Comparison of ENCODE assay signal across 15 mouse cellular contexts in genomic region chr5:143975631-143975933, GRCm38 (mm10). TPM values are rescaled to one million over a fixed set of nuclear protein-coding genes. Genes with fewer than 3 reads are reported as not detected.
DNase-seq lines count a peak whose midpoint lies in the region; ATAC-seq lines count a peak whose summit lies in the region.
"Had no signal": no experiment of that assay in that cellular context is flagged by ENCODE, and none has a peak within 500 bp of the region (broad histone marks: within the 10 kb centered on the region; RNA-seq: fewer than 3 reads in every experiment).

No protein-coding gene starts in this region.

- H3K4me3 ChIP-seq in forebrain, embryonic 11.5 days (ENCODE audit: low read depth, low read length): no peak overlapping the region
- no peak overlapping the region for H3K4me3 ChIP-seq in forebrain, embryonic 12.5 days (replicated peaks)
- H3K4me3 ChIP-seq in kidney, embryonic 14.5 days (ENCODE audit: low read length): no peak overlapping the region
- H3K4me3 ChIP-seq: embryonic facial prominence, embryonic 12.5 days; heart, embryonic 10.5 days; hindbrain, embryonic 15.5 days; limb, embryonic 15.5 days had no signal

- 76% methylated on average over 2 of the region's 2 CpGs for WGBS in forebrain, embryonic 11.5 days
- 62% methylated on average over 2 of the region's 2 CpGs for WGBS in forebrain, embryonic 12.5 days
- 52% methylated on average over 2 of the region's 2 CpGs for WGBS in kidney, embryonic 14.5 days

- H3K27me3 ChIP-seq in forebrain, embryonic 11.5 days (ENCODE audit: control insufficient read depth, insufficient read depth, low read length): no peaks in the 10 kb centered on the region
- no peaks in the 10 kb centered on the region for H3K27me3 ChIP-seq in forebrain, embryonic 12.5 days
- H3K27me3 ChIP-seq in kidney, embryonic 14.5 days (ENCODE audit: control insufficient read depth, insufficient read depth, low read length): no peaks in the 10 kb centered on the region
- H3K27me3 ChIP-seq: embryonic facial prominence, embryonic 12.5 days; hindbrain, embryonic 15.5 days; limb, embryonic 15.5 days had no signal

- H3K4me2 ChIP-seq in forebrain, embryonic 11.5 days (ENCODE audit: low read depth, low read length, severe bottlenecking): no peak overlapping the region
- no peak overlapping the region for H3K4me2 ChIP-seq in forebrain, embryonic 12.5 days
- no peak overlapping the region for H3K4me2 ChIP-seq in kidney, embryonic 14.5 days (replicated peaks; ENCODE audit: low read depth, low read length)
- H3K4me2 ChIP-seq: embryonic facial prominence, embryonic 12.5 days; hindbrain, embryonic 15.5 days; limb, embryonic 15.5 days; midbrain, embryonic 11.5 days had no signal

- no peak for DNase-seq in forebrain, embryonic 11.5 days (ENCODE audit: low spot score)
- DNase-seq in kidney, postnatal 14 days: no peak
- DNase-seq in spleen, adult 18-20 months: no peak
- no peak for DNase-seq in left cerebral cortex, postnatal 36 days (ENCODE audit: low spot score in 2 of 2)

- no peak overlapping the region for H3K9ac ChIP-seq in forebrain, embryonic 11.5 days (ENCODE audit: low read length)
- H3K9ac ChIP-seq in forebrain, embryonic 12.5 days: no peak overlapping the region
- H3K9ac ChIP-seq in kidney, embryonic 14.5 days (ENCODE audit: low read depth, low read length): no peak overlapping the region
- H3K9ac ChIP-seq: embryonic facial prominence, embryonic 12.5 days; hindbrain, embryonic 15.5 days; limb, embryonic 15.5 days had no signal

- peak; percentile 42; the same call in 1 of the 2 replicates for ATAC-seq in forebrain, embryonic 11.5 days (replicated peaks; ENCODE audit: low FRiP score)
- no peak; the same call in 1 of the 2 replicates for ATAC-seq in forebrain, embryonic 12.5 days (ENCODE audit: low FRiP score)
- ATAC-seq in kidney, embryonic 14.5 days (ENCODE audit: low FRiP score, low TSS enrichment): peak; percentile 32; the same call in 1 of the 2 replicates
- peak; percentile 60 for ATAC-seq in erythroblast, adult 5-6 weeks (replicated peaks; ENCODE audit: low FRiP score, poor library complexity, severe bottlenecking)
- peak; percentile 46; the same call in 1 of the 2 replicates for ATAC-seq in megakaryocyte, adult 5-6 weeks (ENCODE audit: poor library complexity, severe bottlenecking)

- no peaks in the 10 kb centered on the region for H3K36me3 ChIP-seq in forebrain, embryonic 11.5 days (ENCODE audit: control insufficient read depth, insufficient read depth, low read length)
- H3K36me3 ChIP-seq in forebrain, embryonic 12.5 days (replicated peaks): no peaks in the 10 kb centered on the region
- H3K36me3 ChIP-seq in kidney, embryonic 14.5 days (ENCODE audit: control insufficient read depth, insufficient read depth, low read length): no peaks in the 10 kb centered on the region
- H3K36me3 ChIP-seq: embryonic facial prominence, embryonic 12.5 days; heart, embryonic 10.5 days; hindbrain, embryonic 15.5 days; limb, embryonic 15.5 days had no signal

- no peaks in the 10 kb centered on the region for H3K9me3 ChIP-seq in forebrain, embryonic 11.5 days (ENCODE audit: control insufficient read depth, low read length)
- H3K9me3 ChIP-seq in forebrain, embryonic 12.5 days: no peaks in the 10 kb centered on the region
- H3K9me3 ChIP-seq in kidney, embryonic 14.5 days (ENCODE audit: control insufficient read depth, low read length): no peaks in the 10 kb centered on the region
- H3K9me3 ChIP-seq: embryonic facial prominence, embryonic 12.5 days; heart, embryonic 10.5 days; hindbrain, embryonic 15.5 days; limb, embryonic 15.5 days had no signal

- H3K27ac ChIP-seq in forebrain, embryonic 11.5 days (ENCODE audit: low read depth, low read length): no peak overlapping the region
- no peak overlapping the region for H3K27ac ChIP-seq in forebrain, embryonic 12.5 days
- no peak overlapping the region for H3K27ac ChIP-seq in kidney, embryonic 14.5 days (ENCODE audit: low read depth, low read length)
- H3K27ac ChIP-seq: embryonic facial prominence, embryonic 12.5 days; heart, embryonic 10.5 days; hindbrain, embryonic 15.5 days; limb, embryonic 15.5 days had no signal

- H3K4me1 ChIP-seq in forebrain, embryonic 11.5 days (replicated peaks; ENCODE audit: control insufficient read depth, insufficient read depth, low read length): no peaks in the 10 kb centered on the region
- no peaks in the 10 kb centered on the region for H3K4me1 ChIP-seq in forebrain, embryonic 12.5 days
- no peaks in the 10 kb centered on the region for H3K4me1 ChIP-seq in kidney, embryonic 14.5 days (ENCODE audit: control insufficient read depth, insufficient read depth, low read length)
- H3K4me1 ChIP-seq: embryonic facial prominence, embryonic 12.5 days; hindbrain, embryonic 15.5 days had no signal

- intact Hi-C loops in left cerebral cortex, postnatal 36 days (cut with DNase I): no loop called here

RNA-seq across cellular contexts. Expression of gene Ccz1, which starts 39.1 kb away (rescaled TPM):
- 115 and 117 TPM in 2 replicates for polyA plus RNA-seq in forebrain, embryonic 11.5 days (2014; fragmentation: Nextera tagmentation; extraction: Ambion mirVana)
- 110 and 113 TPM in 2 replicates for polyA plus RNA-seq in forebrain, embryonic 12.5 days (2016; fragmentation: Nextera tagmentation; extraction: Ambion mirVana)
- 85.2 and 97.1 TPM in 2 replicates for polyA plus RNA-seq in kidney, embryonic 14.5 days (2014; fragmentation: Nextera tagmentation; extraction: Ambion mirVana)
- 24.9 and 37.7 TPM in 2 replicates for total RNA-seq in erythroblast, adult 5-6 weeks (2015; ENCODE audit: low replicate concordance)
- 25.3 and 38.5 TPM in 2 replicates for total RNA-seq in erythroblast, adult 5-6 weeks (2017; ENCODE audit: low replicate concordance)
- 79.6 and 85.3 TPM in 2 replicates for total RNA-seq in megakaryocyte, adult 5-6 weeks (2015)
- total RNA-seq in megakaryocyte, adult 5-6 weeks (2017): 98.3 and 103 TPM in 2 replicates
- 10 to 100 TPM; 43.0 to 45.0 TPM for total RNA-seq in left cerebral cortex, postnatal 36 days (2021)

RNA-seq across cellular contexts. Expression of gene Rsph10b, which starts 42.7 kb away (rescaled TPM):
- polyA plus RNA-seq in forebrain, embryonic 11.5 days (2014; fragmentation: Nextera tagmentation; extraction: Ambion mirVana): 0.73 and 0.79 TPM in 2 replicates
- polyA plus RNA-seq in forebrain, embryonic 12.5 days (2016; fragmentation: Nextera tagmentation; extraction: Ambion mirVana): 2.2 and 3.4 TPM in 2 replicates
- polyA plus RNA-seq in kidney, embryonic 14.5 days (2014; fragmentation: Nextera tagmentation; extraction: Ambion mirVana): 0.54 and 0.68 TPM in 2 replicates
- 4.4 TPM in 1 of 2 replicates, not detected in the other for total RNA-seq in erythroblast, adult 5-6 weeks (2015; ENCODE audit: low replicate concordance)
- 3.8 and 7.0 TPM in 2 replicates for total RNA-seq in erythroblast, adult 5-6 weeks (2017; ENCODE audit: low replicate concordance)
- 0.46 TPM in 1 of 2 replicates, not detected in the other for total RNA-seq in megakaryocyte, adult 5-6 weeks (2015)
- total RNA-seq in megakaryocyte, adult 5-6 weeks (2017): 0.33 TPM in 1 of 2 replicates, not detected in the other
- total RNA-seq in left cerebral cortex, postnatal 36 days (2021): 1 to 10 TPM; 4.0 to 5.3 TPM

RNA-seq across cellular contexts. Expression of gene Gm42421, which starts 47.6 kb away (rescaled TPM):
- polyA plus RNA-seq in forebrain, embryonic 11.5 days (2014; fragmentation: Nextera tagmentation; extraction: Ambion mirVana): 0.83 and 1.4 TPM in 2 replicates
- polyA plus RNA-seq in forebrain, embryonic 12.5 days (2016; fragmentation: Nextera tagmentation; extraction: Ambion mirVana): 0.87 and 1.9 TPM in 2 replicates
- polyA plus RNA-seq in kidney, embryonic 14.5 days (2014; fragmentation: Nextera tagmentation; extraction: Ambion mirVana): 0.50 and 0.64 TPM in 2 replicates
- total RNA-seq in erythroblast, adult 5-6 weeks (2015; ENCODE audit: low replicate concordance): not detected in 2 replicates
- 6.0 TPM in 1 of 2 replicates, not detected in the other for total RNA-seq in erythroblast, adult 5-6 weeks (2017; ENCODE audit: low replicate concordance)
- total RNA-seq in megakaryocyte, adult 5-6 weeks (2015): not detected in 2 replicates
- total RNA-seq in megakaryocyte, adult 5-6 weeks (2017): 0.84 TPM in 1 of 2 replicates, not detected in the other
- total RNA-seq in left cerebral cortex, postnatal 36 days (2021): 1 to 10 TPM in 1 of 2 experiments, not detected in 1; 1.3 TPM

RNA-seq across cellular contexts. Expression of gene Ocm, which starts 50.9 kb away (rescaled TPM):
- not detected in 2 replicates for polyA plus RNA-seq in forebrain, embryonic 11.5 days (2014; fragmentation: Nextera tagmentation; extraction: Ambion mirVana)
- polyA plus RNA-seq in forebrain, embryonic 12.5 days (2016; fragmentation: Nextera tagmentation; extraction: Ambion mirVana): not detected in 2 replicates
- polyA plus RNA-seq in kidney, embryonic 14.5 days (2014; fragmentation: Nextera tagmentation; extraction: Ambion mirVana): 6.5 and 8.2 TPM in 2 replicates
- total RNA-seq in erythroblast, adult 5-6 weeks (2015; ENCODE audit: low replicate concordance): not detected in 2 replicates
- not detected in 2 replicates for total RNA-seq in erythroblast, adult 5-6 weeks (2017; ENCODE audit: low replicate concordance)
- total RNA-seq in megakaryocyte, adult 5-6 weeks (2015): 0.36 TPM in 1 of 2 replicates, not detected in the other
- total RNA-seq in megakaryocyte, adult 5-6 weeks (2017): not detected in 2 replicates
- 1 to 10 TPM; 2.2 to 3.8 TPM for total RNA-seq in left cerebral cortex, postnatal 36 days (2021)
- total RNA-seq: adrenal gland, adult 8-10 months; layer of hippocampus, postnatal 36 days had no signal
- polyA plus RNA-seq: embryonic facial prominence, embryonic 12.5 days; hindbrain, embryonic 15.5 days; midbrain, embryonic 11.5 days had no signal
